Mouse (Mus musculus): ENCODE results near the gene Nckap1. TPM values are rescaled to one million over a fixed set of nuclear protein-coding genes. Genes with fewer than 3 reads are reported as not detected.

Nckap1 gene
- total RNA-seq, 4 experiments from 2014 or later, result 456 to 567 (median 512) TPM

Small RNA genes within 50 kb of the gene (microRNA-seq; reads per million reads assigned to microRNA genes)
- gene Mir684-1, result 0 reads per million in 2 experiments

Other genes starting within 250 kb of the Nckap1 start
- 10 to 100 TPM; 24.6 to 29.1 (median 28.7) TPM for gene Frzb, start 133.8 kb downstream of the Nckap1 start, total RNA-seq (2022)
- 10 to 100 TPM; 23.2 to 30.7 (median 26.7) TPM for gene Dusp19, start 35.7 kb upstream of the Nckap1 start, total RNA-seq (2022)
- gene Nup35, start 35.9 kb upstream of the Nckap1 start, total RNA-seq (2022), result 10 to 100 TPM; 15.0 to 22.8 (median 19.2) TPM